Mouse (Mus musculus) lung, postnatal 0 days (tissue): ENCODE data around the gene Actl6b.

Source experiments
- CTCF ChIP-seq: IDR thresholded peaks from 2 replicates; pipeline ENCODE4 v1.5.1; 2016; ENCODE audit warnings: antibody characterized with exemption, mild to moderate bottlenecking
- EP300 ChIP-seq: IDR thresholded peaks from 2 replicates; pipeline ENCODE4 v1.6.1; 2016; ENCODE audit warnings: antibody characterized with exemption, mild to moderate bottlenecking, control low read depth

GRCm38 (mm10) chr5:137601365-137601729 is 48.0 kb downstream of the Actl6b start:
- no peak for TF ChIP-seq CTCF
- TF ChIP-seq EP300, result no peak
